Mouse (Mus musculus) intestine, embryonic 15.5 days (tissue): Measurements from ENCODE around the gene Gm48552. TPM values are rescaled to one million over a fixed set of nuclear protein-coding genes. Genes with fewer than 3 reads are reported as not detected.

Source experiments
- ATAC-seq: fragments of 200-750 bp; cut with Nextera tagmentation; 2 replicates; pipeline ENCODE4 v1.8.0; 2017; ENCODE audit warnings: moderate TSS enrichment, moderate library complexity
- H3K27ac ChIP-seq: fragments of 300-500 bp; sonication (generic); 2 replicates; pipeline ENCODE4 v1.5.1; 2015; ENCODE audit warnings: mild to moderate bottlenecking, inconsistent platforms
- H3K27me3 ChIP-seq: fragments of 300-500 bp; sonication (generic); replicated peaks from 2 replicates; pipeline ENCODE4 v1.6.1; 2015; ENCODE audit warnings: inconsistent platforms
- H3K36me3 ChIP-seq: fragments of 300-500 bp; sonication (generic); 2 replicates; pipeline ENCODE4 v1.6.1; 2015; ENCODE audit warnings: inconsistent platforms
- H3K4me1 ChIP-seq: fragments of 300-500 bp; sonication (generic); replicated peaks from 2 replicates; pipeline ENCODE4 v1.6.1; 2015; ENCODE audit warnings: inconsistent platforms
- H3K4me2 ChIP-seq: fragments of 300-500 bp; sonication (generic); replicated peaks from 2 replicates; pipeline ENCODE4 v1.6.1; 2015; ENCODE audit warnings: mild to moderate bottlenecking, inconsistent platforms
- H3K4me3 ChIP-seq: fragments of 300-500 bp; sonication (generic); replicated peaks from 2 replicates; pipeline ENCODE4 v1.5.1; 2015; ENCODE audit warnings: inconsistent platforms
- H3K9ac ChIP-seq: fragments of 300-500 bp; sonication (generic); 2 replicates; pipeline ENCODE4 v1.6.1; 2015; ENCODE audit warnings: inconsistent platforms
- H3K9me3 ChIP-seq: fragments of 300-500 bp; sonication (generic); 2 replicates; pipeline ENCODE4 v1.6.1; 2016; ENCODE audit warnings: inconsistent platforms
- WGBS: fragments of 180-500 bp; shearing (Covaris S2); methylation state at CpG from one replicate; pipeline ENCODE4 v1.1.7; 2015; 5-methylcytosine and 5-hydroxymethylcytosine counted together
- polyA plus RNA-seq: library from polyadenylated mRNA; unstranded; fragments of >200 nt; fragmentation: Nextera tagmentation; extraction: Ambion mirVana; gene quantifications from 2 replicates; pipeline ENCODE4 v1.2.1, GENCODE M21; 2015

The Gm48552 gene
- polyA plus RNA-seq, 1 experiment from 2014 or later: 1.4 TPM

DNA sequence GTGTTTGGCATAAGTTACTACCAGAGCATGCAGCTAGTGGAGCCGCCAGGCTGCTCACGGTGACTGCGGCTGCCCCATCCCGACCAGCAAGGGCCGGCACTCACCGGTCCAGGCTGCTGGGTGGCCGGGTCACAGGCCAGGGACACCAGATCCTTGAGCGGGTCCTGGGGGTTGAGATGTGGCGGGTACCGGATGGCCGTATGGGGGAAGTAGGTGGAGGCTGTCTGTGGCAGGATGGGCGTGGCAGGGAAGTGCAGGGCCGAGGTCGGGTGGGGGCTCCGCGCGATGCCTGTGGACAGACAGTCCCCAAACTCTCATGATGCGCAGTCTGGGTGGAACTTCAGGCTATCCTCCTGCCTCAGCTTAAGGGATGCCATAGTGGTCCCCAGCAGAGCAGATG lies 15.9 kb downstream of the Gm48552 start:
- Histone ChIP-seq H3K36me3 (peaks cover 20% of the 10 kb centered on the region), H3K4me1 (peaks cover 72% of the 10 kb centered on the region), H3K9me3 (no peaks in the 10 kb centered on the region), H3K4me3 (no peak overlapping the region), H3K27ac (no peak overlapping the region), H3K27me3 (no peaks in the 10 kb centered on the region), H3K9ac (no peak overlapping the region), H3K4me2 (no peak overlapping the region)
- WGBS: 61% methylated on average over 18 of the region's 18 CpGs
- ATAC-seq: no peak

DNA sequence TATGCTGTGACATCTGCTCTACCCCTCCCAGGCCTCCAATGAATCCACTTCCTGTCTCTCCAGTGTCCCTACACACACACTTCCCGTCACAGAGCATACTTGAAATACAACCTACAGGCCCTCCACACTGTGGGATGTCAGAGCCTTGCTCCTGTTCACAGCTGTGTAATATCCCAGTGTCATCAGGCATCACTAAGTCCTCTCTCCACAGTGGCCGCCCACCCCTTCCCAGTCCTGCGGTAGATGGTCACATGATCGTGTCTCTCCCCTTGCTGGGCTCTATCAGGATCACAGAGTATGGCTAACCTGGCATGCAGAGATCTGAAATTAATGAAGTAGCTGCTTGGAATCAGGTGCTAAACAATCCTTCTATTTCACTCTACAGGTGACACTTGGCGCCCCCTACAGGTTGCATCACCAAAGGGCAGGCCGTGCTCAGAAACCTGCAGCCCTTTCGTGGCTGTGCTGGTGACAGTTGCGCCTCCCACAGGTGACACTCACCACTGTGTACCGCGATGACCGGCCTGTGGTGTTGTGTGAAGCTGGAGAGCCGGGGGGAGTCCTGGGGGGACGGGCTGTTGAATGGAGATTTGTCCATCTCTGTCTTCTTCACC lies 16.9 kb downstream of the Gm48552 start:
- no peak overlapping the region for H3K4me3 ChIP-seq
- peaks cover 81% of the 10 kb centered on the region for H3K4me1 ChIP-seq
- no peaks in the 10 kb centered on the region for H3K9me3 ChIP-seq
- peaks cover 11% of the 10 kb centered on the region; the same call in 1 of the 2 replicates for H3K36me3 ChIP-seq
- H3K27me3 ChIP-seq: no peaks in the 10 kb centered on the region
- no peak overlapping the region for H3K9ac ChIP-seq
- no peak overlapping the region for H3K27ac ChIP-seq
- H3K4me2 ChIP-seq: no peak overlapping the region
- no peak for ATAC-seq
- WGBS: 55% methylated on average over 13 of the region's 13 CpGs

DNA sequence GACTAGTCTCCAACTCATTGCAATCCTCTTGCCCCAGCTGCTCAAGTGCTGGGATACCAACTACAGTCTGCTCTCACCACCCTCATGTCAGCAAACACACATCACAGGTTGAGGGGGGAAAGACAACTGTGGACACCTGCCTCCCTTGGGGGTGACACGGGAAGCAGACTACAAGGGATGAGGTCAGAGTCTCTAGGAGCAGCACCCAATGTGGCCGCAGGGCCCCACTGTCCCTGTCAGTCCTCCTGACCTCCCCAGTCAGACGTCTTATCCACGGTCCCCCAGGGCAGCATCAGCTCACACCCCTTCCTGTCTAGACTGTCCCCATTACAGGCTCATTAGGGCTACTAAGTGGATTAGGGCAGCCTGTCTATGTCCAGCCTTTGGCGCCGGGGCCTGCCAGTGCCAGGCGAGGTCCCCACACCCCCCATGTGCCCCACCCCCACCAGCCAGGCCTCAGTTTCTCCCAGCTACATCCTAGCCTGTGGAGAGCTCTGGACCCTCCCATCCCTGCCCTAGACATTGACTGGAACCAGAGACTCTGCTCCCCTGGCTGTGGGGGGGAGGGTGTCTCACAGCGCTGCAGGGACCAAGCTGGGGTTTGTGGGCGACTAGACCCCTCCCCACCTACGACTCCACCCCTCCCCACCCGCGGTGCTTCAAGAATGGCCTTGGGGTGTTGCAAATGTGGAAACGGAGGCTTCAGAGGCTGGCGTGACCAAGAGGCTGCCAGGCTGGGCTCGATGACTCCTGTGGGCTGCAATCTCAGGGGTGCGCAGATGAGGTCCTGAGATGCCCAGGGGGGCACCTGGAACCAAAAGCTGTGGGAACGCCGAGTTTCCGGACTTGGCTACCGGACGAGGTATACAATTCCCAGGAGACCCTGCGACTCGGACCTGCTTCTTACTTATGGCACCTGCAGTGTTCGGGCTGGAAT lies 18.0 kb downstream of the Gm48552 start:
- H3K27ac ChIP-seq: no peak overlapping the region
- WGBS: 46% methylated on average over 24 of the region's 24 CpGs
- H3K9ac ChIP-seq: no peak overlapping the region
- no peak for ATAC-seq
- peaks cover 83% of the 10 kb centered on the region for H3K4me1 ChIP-seq
- peak overlapping the region; percentile 44 for H3K4me2 ChIP-seq
- H3K36me3 ChIP-seq: peaks cover 11% of the 10 kb centered on the region; the same call in 1 of the 2 replicates
- H3K27me3 ChIP-seq: no peaks in the 10 kb centered on the region
- peak overlapping the region; percentile 6 for H3K4me3 ChIP-seq
- H3K9me3 ChIP-seq: no peaks in the 10 kb centered on the region

DNA sequence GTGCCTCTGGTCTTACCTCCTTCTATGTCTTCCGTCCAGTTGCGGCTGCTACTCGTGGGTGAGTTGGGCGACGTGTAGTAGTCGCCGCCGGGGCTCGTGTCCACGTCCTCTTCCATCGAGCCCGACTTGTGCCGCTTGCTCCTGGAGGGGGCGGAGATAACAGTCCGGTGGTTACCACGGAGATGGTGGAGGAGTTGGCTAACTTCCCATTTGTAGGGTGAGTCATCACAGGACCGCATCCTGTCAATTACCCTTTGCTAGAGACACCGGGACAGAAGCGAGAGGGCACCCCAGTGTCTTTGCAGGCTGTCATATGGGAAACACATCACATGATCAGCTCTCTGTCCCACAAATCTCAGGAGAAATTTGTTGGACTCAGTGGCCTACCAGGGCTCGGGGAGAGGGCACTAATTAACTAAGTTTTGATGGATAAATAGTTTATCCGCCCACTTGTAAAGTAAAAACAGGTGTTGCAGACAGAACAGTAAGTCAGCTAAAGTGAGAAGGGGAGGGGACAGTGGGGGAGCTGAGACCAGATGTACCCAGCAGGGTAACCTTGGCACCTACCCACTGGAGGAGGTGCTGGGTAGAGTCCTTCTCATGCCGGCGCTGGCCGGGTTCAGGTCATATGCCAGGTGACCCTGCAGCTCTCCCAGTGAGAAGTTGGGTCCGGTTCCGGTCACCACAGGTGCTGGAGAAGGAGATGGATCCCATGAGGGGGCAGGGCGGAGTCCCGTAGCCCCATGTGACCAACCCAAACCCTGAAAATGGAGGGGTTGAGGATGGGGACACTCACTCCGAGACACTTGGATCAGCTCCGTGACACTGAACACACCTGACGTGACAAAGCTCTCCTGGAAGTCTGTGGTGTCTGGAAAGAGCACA lies 19.0 kb downstream of the Gm48552 start:
- H3K9ac ChIP-seq: no peak overlapping the region
- peak overlapping the region; percentile 44 for H3K4me2 ChIP-seq
- H3K4me1 ChIP-seq: peaks cover 83% of the 10 kb centered on the region

DNA sequence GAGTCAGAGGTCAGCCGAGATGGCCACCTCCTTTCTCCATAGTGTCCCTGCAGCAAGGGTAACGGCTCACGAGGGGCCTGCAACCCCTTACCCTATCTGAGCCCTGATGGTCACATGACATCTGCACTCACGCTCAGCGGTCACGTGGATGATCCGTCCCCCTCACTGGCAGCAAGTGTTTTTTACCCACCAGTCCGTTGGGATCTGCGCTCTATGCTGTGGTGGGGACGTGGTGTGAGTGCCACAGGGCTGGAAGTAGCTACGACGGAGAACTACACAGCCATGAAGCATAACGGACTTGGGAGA lies 19.6 kb downstream of the Gm48552 start:
- Histone ChIP-seq H3K4me2 (no peak overlapping the region), H3K27me3 (no peaks in the 10 kb centered on the region), H3K36me3 (peaks cover 11% of the 10 kb centered on the region; the same call in 1 of the 2 replicates), H3K4me1 (peaks cover 84% of the 10 kb centered on the region), H3K9ac (no peak overlapping the region), H3K9me3 (no peaks in the 10 kb centered on the region), H3K4me3 (no peak overlapping the region), H3K27ac (peak overlapping the region; percentile 20; the same call in 1 of the 2 replicates)
- ATAC-seq: no peak
- WGBS: 54% methylated on average over 13 of the region's 13 CpGs

More for the DNA sequence above, 19.0 kb downstream of the Gm48552 start:
- Histone ChIP-seq H3K27me3 (no peaks in the 10 kb centered on the region), H3K36me3 (peaks cover 11% of the 10 kb centered on the region; the same call in 1 of the 2 replicates), H3K27ac (peak overlapping the region; percentile 20; the same call in 1 of the 2 replicates), H3K9me3 (no peaks in the 10 kb centered on the region), H3K4me3 (peak overlapping the region; percentile 6; the same call in 1 of the 2 replicates)
- ATAC-seq: peak; percentile 22
- 26% methylated on average over 31 of the region's 31 CpGs for WGBS

GRCm38 (mm10) chr10:81408871-81409291 lies 20.1 kb downstream of the Gm48552 start:
- WGBS: 23% methylated on average over 9 of the region's 9 CpGs
- Histone ChIP-seq H3K9me3 (no peaks in the 10 kb centered on the region), H3K4me1 (peaks cover 84% of the 10 kb centered on the region), H3K27ac (peak overlapping the region; percentile 7; the same call in 1 of the 2 replicates), H3K4me3 (no peak overlapping the region), H3K4me2 (no peak overlapping the region), H3K36me3 (peaks cover 11% of the 10 kb centered on the region; the same call in 1 of the 2 replicates), H3K9ac (no peak overlapping the region), H3K27me3 (no peaks in the 10 kb centered on the region)
- peak; percentile 58 for ATAC-seq

GRCm38 (mm10) chr10:81409330-81409729 lies 20.5 kb downstream of the Gm48552 start:
- H3K9me3 ChIP-seq: no peaks in the 10 kb centered on the region
- peaks cover 11% of the 10 kb centered on the region; the same call in 1 of the 2 replicates for H3K36me3 ChIP-seq
- peaks cover 84% of the 10 kb centered on the region for H3K4me1 ChIP-seq
- no peak for ATAC-seq
- H3K4me3 ChIP-seq: no peak overlapping the region
- H3K9ac ChIP-seq: no peak overlapping the region
- H3K27me3 ChIP-seq: no peaks in the 10 kb centered on the region
- no peak overlapping the region for H3K4me2 ChIP-seq
- WGBS: 27% methylated on average over 8 of the region's 8 CpGs
- H3K27ac ChIP-seq: peak overlapping the region; percentile 7

DNA sequence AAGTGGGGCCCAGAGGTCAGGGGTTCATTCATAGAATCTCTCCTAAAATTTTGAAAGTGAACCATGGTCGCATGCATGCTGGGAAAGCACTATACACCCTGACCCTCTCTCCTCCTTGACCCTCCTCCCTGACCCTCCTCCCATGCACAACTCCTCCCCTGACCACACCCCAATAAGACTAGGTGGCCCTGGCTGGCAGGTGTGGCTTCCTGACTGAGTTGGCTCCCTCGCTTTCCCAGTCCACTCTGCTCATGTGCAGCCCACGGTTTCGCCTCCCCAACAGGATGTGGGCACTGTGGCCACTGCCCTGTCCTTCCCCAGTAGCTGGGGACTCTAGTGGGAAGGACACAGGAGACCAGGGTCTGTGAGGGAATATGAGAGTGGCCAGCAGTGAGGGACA lies 21.5 kb downstream of the Gm48552 start:
- Histone ChIP-seq H3K36me3 (peaks cover 8% of the 10 kb centered on the region; the same call in 1 of the 2 replicates), H3K4me1 (peaks cover 94% of the 10 kb centered on the region), H3K4me3 (no peak overlapping the region), H3K9ac (no peak overlapping the region), H3K4me2 (0 out of 2 replicates have a peak overlapping the region, but pooled peaks have one; percentile 0), H3K27me3 (no peaks in the 10 kb centered on the region), H3K27ac (peak overlapping the region; percentile 91), H3K9me3 (no peaks in the 10 kb centered on the region)
- no peak for ATAC-seq
- 52% methylated on average over 4 of the region's 4 CpGs for WGBS

DNA sequence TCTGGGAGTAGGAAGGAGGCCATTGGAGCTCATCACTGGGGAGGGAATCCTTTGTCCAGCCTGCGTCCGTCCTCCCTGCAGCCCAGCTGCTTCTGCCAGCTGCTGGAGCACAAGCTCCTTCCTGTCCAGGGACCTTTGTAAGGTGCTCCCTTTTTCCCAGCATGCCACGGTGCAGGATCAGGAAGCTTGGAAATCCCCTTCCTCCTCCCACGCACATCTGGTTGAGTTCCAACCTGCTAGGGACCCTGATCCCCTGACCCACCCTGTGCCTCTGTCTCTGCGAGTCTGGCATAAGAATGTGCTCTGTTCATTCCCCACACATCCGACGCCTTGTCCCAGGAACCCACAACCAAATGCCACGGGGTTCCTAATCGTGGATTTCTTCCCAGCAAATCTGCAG lies 22.2 kb downstream of the Gm48552 start:
- no peak for ATAC-seq
- H3K36me3 ChIP-seq: peaks cover 3% of the 10 kb centered on the region; the same call in 1 of the 2 replicates
- H3K9ac ChIP-seq: no peak overlapping the region
- H3K4me1 ChIP-seq: peaks cover 96% of the 10 kb centered on the region
- H3K4me3 ChIP-seq: no peak overlapping the region
- 0 out of 2 replicates have a peak overlapping the region, but pooled peaks have one; percentile 0 for H3K4me2 ChIP-seq
- 69% methylated on average over 9 of the region's 9 CpGs for WGBS
- H3K9me3 ChIP-seq: no peaks in the 10 kb centered on the region
- no peaks in the 10 kb centered on the region for H3K27me3 ChIP-seq
- peak overlapping the region; percentile 91 for H3K27ac ChIP-seq

DNA sequence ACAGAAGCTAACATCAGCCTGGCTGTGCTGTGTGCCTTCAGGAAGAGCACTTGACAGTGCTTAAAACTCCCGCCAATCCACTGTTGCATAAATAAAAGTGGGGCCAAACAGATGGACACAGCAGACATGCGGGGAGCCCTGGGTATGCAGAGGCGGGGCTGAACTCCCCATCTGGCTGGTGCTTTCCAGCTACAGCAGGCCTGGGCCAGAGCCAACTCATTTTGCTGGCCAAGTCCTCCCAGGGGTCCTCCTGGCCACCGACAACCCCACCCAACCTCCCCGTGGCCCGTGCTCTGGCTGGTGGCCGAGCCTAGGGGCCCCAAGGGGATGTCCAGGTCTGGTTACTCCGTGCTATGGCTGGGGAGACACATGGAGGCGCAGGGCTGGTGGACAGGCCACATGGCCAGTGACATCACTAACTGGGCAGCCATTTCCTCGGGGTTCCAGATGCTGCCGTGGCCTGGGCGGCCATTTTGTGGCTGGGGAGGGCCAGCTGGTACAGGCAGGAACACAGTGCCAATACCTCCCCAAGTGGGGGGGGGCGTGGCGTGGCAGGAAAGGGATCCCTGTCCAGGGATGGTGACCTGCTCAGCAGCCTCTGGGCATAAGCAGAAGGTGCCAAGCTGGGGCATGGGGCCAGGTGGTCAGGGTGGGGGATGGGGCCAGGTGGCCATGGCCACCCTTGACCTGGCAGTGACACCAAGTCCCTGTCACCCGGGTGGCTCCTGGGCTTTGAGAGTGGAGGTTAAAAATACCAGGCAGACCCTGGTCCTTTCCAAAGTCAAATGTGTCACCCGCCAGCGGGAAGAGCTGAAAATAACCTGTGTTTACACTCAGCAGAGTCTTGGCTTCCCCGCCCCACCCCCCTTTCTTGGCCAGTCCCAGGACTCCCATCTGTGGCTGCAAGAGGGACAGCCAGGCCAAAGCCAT lies 22.9 kb downstream of the Gm48552 start:
- 47% methylated on average over 18 of the region's 18 CpGs for WGBS
- H3K36me3 ChIP-seq: no peaks in the 10 kb centered on the region
- no peak for ATAC-seq
- peak overlapping the region; percentile 91 for H3K27ac ChIP-seq
- peaks cover 96% of the 10 kb centered on the region for H3K4me1 ChIP-seq
- no peak overlapping the region for H3K4me3 ChIP-seq
- no peaks in the 10 kb centered on the region for H3K27me3 ChIP-seq
- 0 out of 2 replicates have a peak overlapping the region, but pooled peaks have one; percentile 7 for H3K4me2 ChIP-seq
- H3K9ac ChIP-seq: peak overlapping the region; percentile 23
- no peaks in the 10 kb centered on the region for H3K9me3 ChIP-seq
